Mouse (Mus musculus): ENCODE measurements around the gene Cd81. TPM values are rescaled to one million over a fixed set of nuclear protein-coding genes. Genes with fewer than 3 reads are reported as not detected.

Gene Cd81
- polyA plus RNA-seq (2014; fragmentation: Nextera tagmentation; extraction: Ambion mirVana), result 456 and 461 TPM in 2 replicates

- H3K4me1 ChIP-seq (ENCODE audit: control insufficient read depth, insufficient read depth, low read length), result peaks cover 25% of the 10 kb centered on the region
- peak within 1 kb of the TSS; percentile 78 for H3K9ac ChIP-seq (replicated peaks; ENCODE audit: low read depth, low read length)
- H3K27ac ChIP-seq (ENCODE audit: low read depth, low read length), result peak within 1 kb of the TSS; percentile 60
- H3K4me3 ChIP-seq (ENCODE audit: low read depth, low read length), result peak within 1 kb of the TSS; percentile 64
- WGBS, result under 1% methylated on average over 37 of the region's 37 CpGs
- H3K27me3 ChIP-seq (ENCODE audit: control insufficient read depth, insufficient read depth, low read length), result no peaks in the 10 kb centered on the region
- no peaks in the 10 kb centered on the region for H3K9me3 ChIP-seq (ENCODE audit: control insufficient read depth, low read length)
- no peaks in the 10 kb centered on the region for H3K36me3 ChIP-seq (ENCODE audit: control insufficient read depth, insufficient read depth, low read length)
- peak within 1 kb of the TSS; percentile 86 for H3K4me2 ChIP-seq (ENCODE audit: low read depth, low read length)
- peak; percentile 75 for ATAC-seq (ENCODE audit: low read depth)
Measured at GRCm38 (mm10) chr7:143052626-143053007, at the start of gene Cd81. Cd81 (plus strand) TSS chr7:143052739.

- Histone ChIP-seq H3K4me2 (ENCODE audit: low read depth, low read length) (no peak within 1 kb of the TSS), H3K27ac (ENCODE audit: low read depth, low read length) (no peak within 1 kb of the TSS), H3K36me3 (ENCODE audit: control insufficient read depth, insufficient read depth, low read length) (no peaks in the 10 kb centered on the region), H3K27me3 (ENCODE audit: control insufficient read depth, insufficient read depth, low read length) (no peaks in the 10 kb centered on the region), H3K4me1 (ENCODE audit: control insufficient read depth, insufficient read depth, low read length) (peaks cover 9% of the 10 kb centered on the region; the same call in 1 of the 2 replicates), H3K9me3 (ENCODE audit: control insufficient read depth, low read length) (no peaks in the 10 kb centered on the region), H3K9ac (replicated peaks; ENCODE audit: low read depth, low read length) (no peak within 1 kb of the TSS), H3K4me3 (ENCODE audit: low read depth, low read length) (no peak within 1 kb of the TSS)
- no peak for ATAC-seq (ENCODE audit: low read depth)
- WGBS, result 75% methylated on average over 4 of the region's 4 CpGs
Measured at GRCm38 (mm10) chr7:143004727-143005343, 47.7 kb upstream of the Cd81 start, which contains the start of gene Tspan32. Tspan32 (plus strand) TSS chr7:143005046.

DNA sequence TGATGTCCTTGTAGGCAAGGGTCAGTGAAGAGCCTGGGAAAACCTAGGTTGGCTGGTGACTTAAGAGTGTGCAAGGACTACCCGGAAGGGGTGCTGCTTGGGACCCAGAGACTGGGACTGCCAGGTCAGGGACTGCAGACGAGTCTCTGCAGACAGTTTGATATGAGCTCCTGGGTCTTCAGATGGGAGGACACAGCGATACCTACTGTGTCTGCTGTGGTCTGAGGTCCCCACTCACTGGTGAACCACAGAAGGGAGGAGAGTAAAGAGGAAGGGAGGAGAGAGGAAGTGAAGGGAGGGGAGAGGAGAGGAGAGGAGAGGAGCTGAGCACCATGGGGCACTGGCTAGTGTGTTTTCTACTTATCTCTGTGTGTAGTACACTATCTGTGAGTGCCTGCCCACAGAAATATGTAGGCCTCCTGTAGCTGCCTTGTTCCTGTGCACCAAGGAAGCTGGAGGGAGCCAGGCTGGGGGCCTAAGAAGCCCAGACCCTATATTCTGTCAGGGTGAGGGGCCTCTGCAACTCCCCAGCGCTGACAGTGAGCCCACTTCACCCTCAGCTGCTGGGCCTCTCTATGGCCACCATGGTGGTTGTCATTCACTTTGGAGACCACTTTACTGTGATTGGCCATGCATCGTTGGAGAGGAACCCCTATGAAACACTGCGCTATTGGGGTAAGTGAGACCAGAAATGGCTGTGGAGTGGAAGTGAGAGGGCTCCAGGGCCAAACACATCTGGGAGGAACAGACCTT, 47.0 kb upstream of the Cd81 start:
- ATAC-seq (ENCODE audit: low read depth), result no peak
- H3K27ac ChIP-seq (ENCODE audit: low read depth, low read length), result no peak overlapping the region
- 91% methylated on average over 6 of the region's 6 CpGs for WGBS
- H3K4me3 ChIP-seq (ENCODE audit: low read depth, low read length), result no peak overlapping the region
- no peak overlapping the region for H3K4me2 ChIP-seq (ENCODE audit: low read depth, low read length)
- no peaks in the 10 kb centered on the region for H3K27me3 ChIP-seq (ENCODE audit: control insufficient read depth, insufficient read depth, low read length)
- H3K36me3 ChIP-seq (ENCODE audit: control insufficient read depth, insufficient read depth, low read length), result no peaks in the 10 kb centered on the region
- H3K9me3 ChIP-seq (ENCODE audit: control insufficient read depth, low read length), result no peaks in the 10 kb centered on the region
- H3K9ac ChIP-seq (replicated peaks; ENCODE audit: low read depth, low read length), result no peak overlapping the region
- peaks cover 9% of the 10 kb centered on the region; the same call in 1 of the 2 replicates for H3K4me1 ChIP-seq (ENCODE audit: control insufficient read depth, insufficient read depth, low read length)

- WGBS, result 87% methylated on average over 2 of the region's 2 CpGs
- Histone ChIP-seq H3K4me2 (ENCODE audit: low read depth, low read length) (no peak overlapping the region), H3K9ac (replicated peaks; ENCODE audit: low read depth, low read length) (no peak overlapping the region), H3K27me3 (ENCODE audit: control insufficient read depth, insufficient read depth, low read length) (no peaks in the 10 kb centered on the region), H3K4me3 (ENCODE audit: low read depth, low read length) (no peak overlapping the region), H3K9me3 (ENCODE audit: control insufficient read depth, low read length) (no peaks in the 10 kb centered on the region), H3K27ac (ENCODE audit: low read depth, low read length) (no peak overlapping the region), H3K36me3 (ENCODE audit: control insufficient read depth, insufficient read depth, low read length) (no peaks in the 10 kb centered on the region), H3K4me1 (ENCODE audit: control insufficient read depth, insufficient read depth, low read length) (peaks cover 9% of the 10 kb centered on the region; the same call in 1 of the 2 replicates)
- no peak for ATAC-seq (ENCODE audit: low read depth)
Measured at GRCm38 (mm10) chr7:143006097-143006755, 46.3 kb upstream of the Cd81 start.

DNA sequence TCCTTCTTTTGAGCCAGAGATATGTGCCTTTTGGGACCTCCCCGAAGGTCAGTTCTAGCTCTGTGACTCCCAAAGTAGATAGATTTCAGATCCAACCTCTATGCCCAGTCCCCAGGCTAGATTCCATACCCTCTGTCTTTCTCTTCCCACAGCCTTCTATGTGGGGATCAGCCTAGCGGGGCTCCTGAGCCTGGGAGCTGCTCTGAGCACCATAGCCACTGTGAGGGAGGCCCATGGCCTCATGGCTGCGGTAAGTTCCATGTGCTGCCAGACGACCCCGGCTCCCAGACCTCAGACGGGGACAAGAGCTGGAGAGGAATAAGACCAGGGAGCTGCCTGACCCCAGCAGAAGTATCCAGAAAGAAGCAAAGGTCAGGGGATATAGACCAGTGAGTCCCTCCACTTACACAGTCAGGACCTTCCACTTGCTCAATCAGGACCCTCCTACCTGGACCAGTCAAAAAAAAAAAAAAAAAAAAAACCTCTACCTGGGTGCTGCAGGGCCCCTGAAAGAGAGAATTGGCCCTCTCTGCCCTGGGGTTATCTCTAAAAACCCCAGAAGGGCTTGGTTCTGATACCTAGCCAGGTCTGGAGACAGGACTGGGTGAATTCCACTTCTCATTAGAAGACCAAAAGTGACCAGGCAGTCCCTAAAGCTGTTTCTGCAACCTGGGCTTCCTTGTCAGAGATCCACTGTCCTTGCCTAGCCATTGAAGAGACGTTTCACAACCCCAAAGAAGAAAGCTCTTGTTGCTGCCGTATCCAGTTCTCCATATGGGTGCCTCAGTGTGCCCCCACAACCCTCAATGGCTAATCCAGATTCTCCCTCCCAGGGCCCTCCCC, 45.6 kb upstream of the Cd81 start:
- Histone ChIP-seq H3K4me3 (ENCODE audit: low read depth, low read length) (no peak overlapping the region), H3K9me3 (ENCODE audit: control insufficient read depth, low read length) (no peaks in the 10 kb centered on the region), H3K4me1 (ENCODE audit: control insufficient read depth, insufficient read depth, low read length) (peaks cover 9% of the 10 kb centered on the region; the same call in 1 of the 2 replicates), H3K4me2 (ENCODE audit: low read depth, low read length) (no peak overlapping the region), H3K36me3 (ENCODE audit: control insufficient read depth, insufficient read depth, low read length) (no peaks in the 10 kb centered on the region), H3K9ac (replicated peaks; ENCODE audit: low read depth, low read length) (no peak overlapping the region), H3K27ac (ENCODE audit: low read depth, low read length) (no peak overlapping the region), H3K27me3 (ENCODE audit: control insufficient read depth, insufficient read depth, low read length) (no peaks in the 10 kb centered on the region)
- WGBS, result 91% methylated on average over 8 of the region's 8 CpGs
- no peak for ATAC-seq (ENCODE audit: low read depth)

- Histone ChIP-seq H3K4me3 (ENCODE audit: low read depth, low read length) (no peak overlapping the region), H3K9ac (replicated peaks; ENCODE audit: low read depth, low read length) (no peak overlapping the region), H3K36me3 (ENCODE audit: control insufficient read depth, insufficient read depth, low read length) (no peaks in the 10 kb centered on the region), H3K27me3 (ENCODE audit: control insufficient read depth, insufficient read depth, low read length) (no peaks in the 10 kb centered on the region), H3K27ac (ENCODE audit: low read depth, low read length) (peak overlapping the region; percentile 49), H3K4me1 (ENCODE audit: control insufficient read depth, insufficient read depth, low read length) (peaks cover 15% of the 10 kb centered on the region; the same call in 1 of the 2 replicates), H3K4me2 (ENCODE audit: low read depth, low read length) (no peak overlapping the region), H3K9me3 (ENCODE audit: control insufficient read depth, low read length) (no peaks in the 10 kb centered on the region)
- peak; percentile 82 for ATAC-seq (ENCODE audit: low read depth)
- WGBS, result 35% methylated on average over 17 of the region's 17 CpGs
Measured at GRCm38 (mm10) chr7:143007599-143008369, 44.8 kb upstream of the Cd81 start.

- Histone ChIP-seq H3K4me1 (ENCODE audit: control insufficient read depth, insufficient read depth, low read length) (peaks cover 15% of the 10 kb centered on the region; the same call in 1 of the 2 replicates), H3K27ac (ENCODE audit: low read depth, low read length) (peak overlapping the region; percentile 49), H3K4me2 (ENCODE audit: low read depth, low read length) (no peak overlapping the region), H3K9ac (replicated peaks; ENCODE audit: low read depth, low read length) (no peak overlapping the region), H3K27me3 (ENCODE audit: control insufficient read depth, insufficient read depth, low read length) (no peaks in the 10 kb centered on the region), H3K36me3 (ENCODE audit: control insufficient read depth, insufficient read depth, low read length) (no peaks in the 10 kb centered on the region), H3K9me3 (ENCODE audit: control insufficient read depth, low read length) (no peaks in the 10 kb centered on the region), H3K4me3 (ENCODE audit: low read depth, low read length) (no peak overlapping the region)
- 49% methylated on average over 8 of the region's 8 CpGs for WGBS
- ATAC-seq (ENCODE audit: low read depth), result peak; percentile 45
Measured at GRCm38 (mm10) chr7:143008370-143008926, 44.1 kb upstream of the Cd81 start.
